Mouse (Mus musculus) kidney, adult 2 months (tissue): ENCODE results near the gene Ulk3.

Source experiments
- CTCF ChIP-seq: fragments of 200-500 bp; conservative IDR thresholded peaks from 2 replicates; pipeline ENCODE4 v1.5.1; 2011; ENCODE audit warnings: low read depth, mild to moderate bottlenecking, control low read depth, low read length, moderate library complexity, mixed read lengths; ENCODE audit not compliant: insufficient read depth, insufficient read length
- POLR2A ChIP-seq: fragments of 200-500 bp; IDR thresholded peaks from one replicate; pipeline ENCODE4 v1.6.1; 2011; ENCODE audit warnings: low read depth, low read length, control low read depth

GRCm38 (mm10) chr9:57560263-57560662, 29.0 kb upstream of the Ulk3 start:
- no peak for TF ChIP-seq POLR2A
- TF ChIP-seq CTCF, result no peak
